Mouse (Mus musculus): Measurements from ENCODE around the gene Fignl2. TPM values are rescaled to one million over a fixed set of nuclear protein-coding genes. Genes with fewer than 3 reads are reported as not detected.

The Fignl2 gene
- polyA plus RNA-seq, 1 experiment from 2014 or later, result 0.48 TPM

GRCm38 (mm10) chr15:101080031-101080520, 1.7 kb upstream of the Fignl2 start:
- Histone ChIP-seq H3K27ac (ENCODE audit: low read length) (peak overlapping the region; percentile 88), H3K9ac (replicated peaks; ENCODE audit: low read depth) (no peak overlapping the region), H3K4me3 (ENCODE audit: low read depth, low read length) (no peak overlapping the region), H3K36me3 (ENCODE audit: insufficient read depth, low read length) (no peaks in the 10 kb centered on the region), H3K27me3 (replicated peaks; ENCODE audit: insufficient read depth, low read length) (no peaks in the 10 kb centered on the region), H3K9me3 (ENCODE audit: low read length) (no peaks in the 10 kb centered on the region), H3K4me2 (replicated peaks; ENCODE audit: low read depth, low read length) (no peak overlapping the region), H3K4me1 (ENCODE audit: insufficient read depth, low read depth, low read length) (peaks cover 12% of the 10 kb centered on the region; the same call in 1 of the 2 replicates)
- TF ChIP-seq CTCF (IDR thresholded peaks at IDR 0.05) (no peak), EP300 (IDR thresholded peaks at IDR 0.05) (no peak)
- ATAC-seq (no peak), DNase-seq (ENCODE audit: low spot score) (no peak)
- 81% methylated on average over 9 of the region's 9 CpGs for WGBS

DNA sequence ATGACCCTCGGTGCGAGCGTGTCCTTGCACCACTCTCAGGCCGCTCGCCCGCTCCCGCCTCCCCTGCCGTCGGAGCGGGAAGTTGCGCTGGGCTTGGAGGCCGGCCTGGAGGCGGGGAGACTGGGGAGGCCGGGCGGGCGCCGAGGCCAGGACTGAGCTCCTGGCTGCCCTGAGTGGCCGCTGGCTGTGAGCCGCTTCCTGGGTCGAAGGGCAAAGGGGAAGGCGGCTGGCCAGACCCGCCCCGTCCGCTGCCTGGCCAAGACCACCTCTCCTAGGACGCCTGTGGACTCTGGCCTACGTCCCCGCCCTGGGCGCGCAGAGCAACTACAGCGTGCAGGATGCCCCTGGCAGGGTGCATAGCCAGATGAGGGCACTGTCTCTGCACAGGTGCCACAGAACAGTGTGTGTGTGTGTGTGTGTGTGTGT, 377 bp upstream of the Fignl2 start:
- WGBS, result 2% methylated on average over 29 of the region's 30 CpGs
- Histone ChIP-seq H3K4me3 (ENCODE audit: low read depth, low read length) (peak overlapping the region; percentile 87), H3K9ac (replicated peaks; ENCODE audit: low read depth) (no peak overlapping the region), H3K36me3 (ENCODE audit: insufficient read depth, low read length) (no peaks in the 10 kb centered on the region), H3K4me2 (replicated peaks; ENCODE audit: low read depth, low read length) (peak overlapping the region; percentile 93), H3K9me3 (ENCODE audit: low read length) (no peaks in the 10 kb centered on the region), H3K27ac (ENCODE audit: low read length) (peak overlapping the region; percentile 88), H3K4me1 (ENCODE audit: insufficient read depth, low read depth, low read length) (peaks cover 12% of the 10 kb centered on the region; the same call in 1 of the 2 replicates), H3K27me3 (replicated peaks; ENCODE audit: insufficient read depth, low read length) (no peaks in the 10 kb centered on the region)
- ATAC-seq (peak; percentile 87), DNase-seq (ENCODE audit: low spot score) (peak; percentile 91)
- no peak for TF ChIP-seq EP300 (IDR thresholded peaks at IDR 0.05)
- TF ChIP-seq CTCF (IDR thresholded peaks at IDR 0.05), result peak; percentile 61

DNA sequence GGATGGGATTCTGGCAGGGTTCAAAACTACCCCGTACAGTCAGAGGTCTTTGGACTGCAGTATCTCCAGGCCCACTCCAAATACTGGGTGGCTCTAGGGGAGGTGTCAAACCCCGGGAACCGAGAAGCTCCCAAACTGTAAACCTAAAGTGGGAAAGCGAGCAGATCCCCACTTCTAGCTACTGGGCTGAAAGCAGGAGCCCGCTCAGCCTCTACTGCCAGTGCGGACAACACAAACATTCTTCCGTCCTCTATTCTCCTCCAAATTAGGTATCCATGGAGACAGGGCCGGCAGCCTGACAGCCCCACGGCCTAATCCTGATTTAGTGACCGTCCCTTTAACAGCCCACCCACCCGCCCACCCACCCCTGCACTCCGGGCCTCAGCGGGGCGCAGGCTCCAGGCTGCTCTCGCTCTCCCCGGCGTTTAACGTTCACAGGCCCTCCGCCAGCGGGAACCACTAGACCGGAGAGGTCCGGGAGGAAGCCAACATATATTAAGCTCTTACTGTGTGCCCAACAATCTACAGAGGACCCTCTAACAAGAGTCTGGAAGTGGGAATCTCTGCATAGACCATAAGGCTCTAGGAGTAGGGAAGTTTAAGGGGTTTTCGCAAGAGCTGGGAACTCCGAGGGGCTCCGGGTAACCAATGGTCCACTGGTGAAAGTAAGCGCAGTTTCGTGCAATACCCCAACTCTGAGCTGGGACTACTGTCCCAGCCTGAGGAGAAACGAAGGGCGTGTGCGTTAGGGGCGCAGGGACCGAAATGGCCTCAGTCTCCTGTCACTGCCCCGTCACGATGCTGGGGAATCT, 1.2 kb downstream of the Fignl2 start:
- 1% methylated on average over 34 of the region's 34 CpGs for WGBS
- DNase-seq (ENCODE audit: low spot score) (no peak), ATAC-seq (no peak)
- Histone ChIP-seq H3K27me3 (replicated peaks; ENCODE audit: insufficient read depth, low read length) (no peaks in the 10 kb centered on the region), H3K9me3 (ENCODE audit: low read length) (no peaks in the 10 kb centered on the region), H3K4me2 (replicated peaks; ENCODE audit: low read depth, low read length) (peak overlapping the region; percentile 93), H3K36me3 (ENCODE audit: insufficient read depth, low read length) (no peaks in the 10 kb centered on the region), H3K9ac (replicated peaks; ENCODE audit: low read depth) (peak overlapping the region; percentile 65), H3K4me3 (ENCODE audit: low read depth, low read length) (peak overlapping the region; percentile 87), H3K4me1 (ENCODE audit: insufficient read depth, low read depth, low read length) (peaks cover 18% of the 10 kb centered on the region), H3K27ac (ENCODE audit: low read length) (peak overlapping the region; percentile 88)
- no peak for TF ChIP-seq EP300 (IDR thresholded peaks at IDR 0.05)
- no peak for TF ChIP-seq CTCF (IDR thresholded peaks at IDR 0.05)

- H3K27ac ChIP-seq (ENCODE audit: low read length), result no peak overlapping the region
- H3K27me3 ChIP-seq (replicated peaks; ENCODE audit: insufficient read depth, low read length), result no peaks in the 10 kb centered on the region
- 23% methylated on average over 26 of the region's 26 CpGs for WGBS
- no peak overlapping the region for H3K9ac ChIP-seq (replicated peaks; ENCODE audit: low read depth)
- peaks cover 25% of the 10 kb centered on the region for H3K4me1 ChIP-seq (ENCODE audit: insufficient read depth, low read depth, low read length)
- H3K4me3 ChIP-seq (ENCODE audit: low read depth, low read length), result peak overlapping the region; percentile 87
- H3K9me3 ChIP-seq (ENCODE audit: low read length), result no peaks in the 10 kb centered on the region
- ATAC-seq (no peak), DNase-seq (ENCODE audit: low spot score) (no peak)
- H3K36me3 ChIP-seq (ENCODE audit: insufficient read depth, low read length), result no peaks in the 10 kb centered on the region
- peak overlapping the region; percentile 93 for H3K4me2 ChIP-seq (replicated peaks; ENCODE audit: low read depth, low read length)
- TF ChIP-seq CTCF (IDR thresholded peaks at IDR 0.05) (no peak), EP300 (IDR thresholded peaks at IDR 0.05) (no peak)
Measured at GRCm38 (mm10) chr15:101076071-101077000, 2.0 kb downstream of the Fignl2 start.

- no peak overlapping the region for H3K4me3 ChIP-seq (ENCODE audit: low read depth, low read length)
Measured at GRCm38 (mm10) chr15:101075656-101076055, 2.7 kb downstream of the Fignl2 start.

GRCm38 (mm10) chr15:101075150-101075549, 3.2 kb downstream of the Fignl2 start:
- WGBS, result 81% methylated on average over 4 of the region's 4 CpGs

More at GRCm38 (mm10) chr15:101075656-101076055, 2.7 kb downstream of the Fignl2 start:
- Histone ChIP-seq H3K36me3 (ENCODE audit: insufficient read depth, low read length) (no peaks in the 10 kb centered on the region), H3K27ac (ENCODE audit: low read length) (no peak overlapping the region), H3K4me2 (replicated peaks; ENCODE audit: low read depth, low read length) (no peak overlapping the region), H3K27me3 (replicated peaks; ENCODE audit: insufficient read depth, low read length) (no peaks in the 10 kb centered on the region), H3K9me3 (ENCODE audit: low read length) (no peaks in the 10 kb centered on the region), H3K4me1 (ENCODE audit: insufficient read depth, low read depth, low read length) (peaks cover 25% of the 10 kb centered on the region), H3K9ac (replicated peaks; ENCODE audit: low read depth) (no peak overlapping the region)
- WGBS, result 86% methylated on average over 5 of the region's 5 CpGs
- TF ChIP-seq CTCF (IDR thresholded peaks at IDR 0.05) (no peak), EP300 (IDR thresholded peaks at IDR 0.05) (no peak)
- ATAC-seq (no peak), DNase-seq (ENCODE audit: low spot score) (no peak)

More at GRCm38 (mm10) chr15:101075150-101075549, 3.2 kb downstream of the Fignl2 start:
- Histone ChIP-seq H3K27ac (ENCODE audit: low read length) (no peak overlapping the region), H3K4me1 (ENCODE audit: insufficient read depth, low read depth, low read length) (peaks cover 29% of the 10 kb centered on the region), H3K9me3 (ENCODE audit: low read length) (no peaks in the 10 kb centered on the region), H3K4me2 (replicated peaks; ENCODE audit: low read depth, low read length) (no peak overlapping the region), H3K27me3 (replicated peaks; ENCODE audit: insufficient read depth, low read length) (no peaks in the 10 kb centered on the region), H3K36me3 (ENCODE audit: insufficient read depth, low read length) (no peaks in the 10 kb centered on the region), H3K4me3 (ENCODE audit: low read depth, low read length) (no peak overlapping the region), H3K9ac (replicated peaks; ENCODE audit: low read depth) (no peak overlapping the region)
- DNase-seq (ENCODE audit: low spot score), result no peak
- TF ChIP-seq CTCF (IDR thresholded peaks at IDR 0.05), result no peak
- no peak for TF ChIP-seq EP300 (IDR thresholded peaks at IDR 0.05)
- ATAC-seq, result no peak
